Mouse (Mus musculus): ENCODE results near the gene Nifk. TPM values are rescaled to one million over a fixed set of nuclear protein-coding genes. Genes with fewer than 3 reads are reported as not detected.

Nifk gene
- polyA plus RNA-seq, 1 experiment from 2014 or later = 82.0 TPM

Other genes starting within 250 kb of the Nifk start
- gene Gm29106, start 145.3 kb upstream of the Nifk start, polyA plus RNA-seq (2015; fragmentation: Nextera tagmentation; extraction: Ambion mirVana) = 0.18 and 0.26 TPM in 2 replicates
- 357 and 374 TPM in 2 replicates for gene Tsn, start 10.1 kb upstream of the Nifk start, polyA plus RNA-seq (2015; fragmentation: Nextera tagmentation; extraction: Ambion mirVana)
- 61.2 and 66.3 TPM in 2 replicates for gene Clasp1, start 67.2 kb downstream of the Nifk start, polyA plus RNA-seq (2015; fragmentation: Nextera tagmentation; extraction: Ambion mirVana)